Mouse (Mus musculus): ENCODE measurements at regions not wholly inside any gene's neighbourhood (a gene's known extent, or its start where the extent isn't known, plus 50 kb on each side); places are given as distances from the start of the nearest gene placed in this dataset.

DNA sequence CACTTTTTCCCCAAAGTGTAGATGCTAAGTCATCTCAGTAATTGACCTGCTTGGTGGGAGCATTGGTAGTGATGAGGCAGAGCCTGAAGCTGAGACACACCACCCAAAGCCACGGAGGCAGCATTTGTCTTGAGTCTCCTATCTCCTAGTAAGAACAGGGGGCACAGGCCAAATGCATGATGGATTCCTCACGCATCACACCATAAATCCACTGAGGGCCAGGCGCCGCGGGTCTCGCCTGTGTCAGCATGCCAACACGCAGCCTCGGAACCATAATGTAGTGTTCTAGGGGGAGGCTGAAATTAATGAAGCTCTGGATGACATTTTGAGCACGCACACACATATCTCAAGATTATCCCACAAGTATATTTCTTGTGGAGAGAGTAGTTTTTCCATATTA, 521.5 kb downstream of the Bnc2 start:
- TF ChIP-seq MEF2A (IDR thresholded peaks at IDR 0.05; ENCODE audit: extremely low read depth, insufficient replicate concordance, low read depth, low read length, poor library complexity, severe bottlenecking), result no peak
- TF ChIP-seq CTCF (IDR thresholded peaks at IDR 0.05 in 2 of 3, conservative IDR thresholded peaks at IDR 0.05 in 1 of 3; ENCODE audit: control insufficient read depth in 1 of 3, insufficient read depth in 1 of 3, low read depth in 2 of 3, low read length in 3 of 3, poor library complexity in 1 of 3, severe bottlenecking in 1 of 3), result no peak
- no peak for TF ChIP-seq E2F4 (IDR thresholded peaks at IDR 0.05; ENCODE audit: borderline replicate concordance, low read depth, low read length)
- no peak for TF ChIP-seq TBP (IDR thresholded peaks at IDR 0.05; ENCODE audit: low read depth, low read length)
- no peak for TF ChIP-seq ELF1 (IDR thresholded peaks at IDR 0.05; ENCODE audit: low read depth, low read length)
- TF ChIP-seq JUND (IDR thresholded peaks at IDR 0.05; ENCODE audit: low read depth, low read length), result no peak
- no peak for TF ChIP-seq POLR2AphosphoS2 (IDR thresholded peaks at IDR 0.05; ENCODE audit: low read length)
- no peak for TF ChIP-seq GATA1 (IDR thresholded peaks at IDR 0.05; ENCODE audit: low read depth, low read length)
- no peak for TF ChIP-seq MAX (IDR thresholded peaks at IDR 0.05; ENCODE audit: low read length)
- no peak for TF ChIP-seq TCF12 (IDR thresholded peaks at IDR 0.05; ENCODE audit: low read depth, low read length)
- no peak for TF ChIP-seq POLR2A (IDR thresholded peaks at IDR 0.05; ENCODE audit: control insufficient read depth in 1 of 2, insufficient read depth in 1 of 2, low read depth in 1 of 2, low read length in 2 of 2, poor library complexity in 1 of 2)
- TF ChIP-seq EP300 (IDR thresholded peaks at IDR 0.05; ENCODE audit: low read depth in 1 of 2, low read length in 2 of 2), result no peak
- no peak for TF ChIP-seq RAD21 (IDR thresholded peaks at IDR 0.05; ENCODE audit: low read depth, low read length)
- TF ChIP-seq GABPA (IDR thresholded peaks at IDR 0.05; ENCODE audit: low read depth, low read length), result no peak

Measured in MEL (cell line).